Mouse (Mus musculus): ENCODE results near the gene Arfgap3. TPM values are rescaled to one million over a fixed set of nuclear protein-coding genes. Genes with fewer than 3 reads are reported as not detected.

Arfgap3 gene
- polyA plus RNA-seq, 1 experiment = 21.5 TPM

DNA sequence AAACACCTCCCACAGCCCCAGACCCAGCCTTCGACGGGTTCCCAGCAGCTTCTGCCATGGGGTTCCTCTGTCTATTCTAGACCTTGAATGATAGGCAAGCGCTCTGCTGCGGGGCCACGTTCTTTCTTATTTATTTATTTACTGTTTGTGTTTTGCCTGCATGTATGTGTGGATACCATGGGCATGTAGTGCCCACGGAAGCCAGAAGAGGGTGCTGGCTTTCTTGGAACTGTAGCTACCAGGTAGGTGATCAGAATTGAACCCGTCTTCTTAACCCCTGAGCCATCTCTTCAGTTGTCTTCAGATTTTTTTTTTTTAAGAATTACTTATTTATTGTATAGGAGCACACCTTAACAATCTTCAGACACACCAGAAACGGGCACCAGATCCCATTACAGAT is 51.7 kb downstream of the Arfgap3 start:
- H3K4me3 ChIP-seq (replicated peaks; ENCODE audit: insufficient read depth, low read depth, low read length) = no peak overlapping the region
- H3K27ac ChIP-seq (ENCODE audit: insufficient read depth, low read length) = no peak overlapping the region
- TF ChIP-seq POLR2A (IDR thresholded peaks at IDR 0.05; ENCODE audit: borderline replicate concordance, insufficient read depth, low read length) (no peak), CTCF (IDR thresholded peaks at IDR 0.05; ENCODE audit: borderline replicate concordance, insufficient read depth, low read depth, low read length) (no peak)
- DNase-seq = no peak
- 94% methylated on average over 8 of the region's 8 CpGs for WGBS
- no peaks in the 10 kb centered on the region for H3K4me1 ChIP-seq (ENCODE audit: control insufficient read depth, insufficient read depth, low read length)
- H3K27me3 ChIP-seq (ENCODE audit: control insufficient read depth, insufficient read depth, low read length) = no peaks in the 10 kb centered on the region

DNA sequence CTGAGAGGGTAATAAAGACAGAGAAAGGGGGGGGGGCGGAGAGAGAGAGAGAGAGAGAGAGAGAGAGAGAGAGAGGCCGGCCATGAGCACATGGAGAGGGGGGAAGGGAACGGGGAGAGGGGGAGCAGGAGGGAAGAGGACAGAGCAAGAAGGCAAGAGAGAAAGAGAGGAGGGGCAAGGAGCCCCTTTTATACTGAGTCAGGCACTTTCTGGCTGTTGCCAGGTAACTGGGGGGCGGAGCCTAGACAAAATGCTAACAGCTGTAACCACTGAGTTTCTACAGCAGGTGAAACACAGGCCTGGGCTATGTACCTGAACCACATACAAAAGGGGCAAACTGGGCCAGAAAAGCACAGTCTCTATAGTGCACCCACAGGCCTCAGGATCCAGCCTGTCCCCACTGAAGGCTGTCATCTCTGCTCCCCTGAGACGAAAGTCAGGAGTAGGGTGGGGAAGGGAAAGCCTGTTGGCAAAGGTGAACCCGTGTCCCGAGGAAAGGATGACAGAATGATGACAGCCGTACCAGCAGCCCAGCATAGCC is 53.2 kb downstream of the Arfgap3 start:
- TF ChIP-seq CTCF (IDR thresholded peaks at IDR 0.05; ENCODE audit: borderline replicate concordance, insufficient read depth, low read depth, low read length) (no peak), POLR2A (IDR thresholded peaks at IDR 0.05; ENCODE audit: borderline replicate concordance, insufficient read depth, low read length) (no peak)
- no peak overlapping the region for H3K4me3 ChIP-seq (replicated peaks; ENCODE audit: insufficient read depth, low read depth, low read length)
- no peaks in the 10 kb centered on the region for H3K27me3 ChIP-seq (ENCODE audit: control insufficient read depth, insufficient read depth, low read length)
- no peak for DNase-seq
- no peaks in the 10 kb centered on the region for H3K4me1 ChIP-seq (ENCODE audit: control insufficient read depth, insufficient read depth, low read length)
- WGBS = 73% methylated on average over 8 of the region's 8 CpGs
- H3K27ac ChIP-seq (ENCODE audit: insufficient read depth, low read length) = no peak overlapping the region

DNA sequence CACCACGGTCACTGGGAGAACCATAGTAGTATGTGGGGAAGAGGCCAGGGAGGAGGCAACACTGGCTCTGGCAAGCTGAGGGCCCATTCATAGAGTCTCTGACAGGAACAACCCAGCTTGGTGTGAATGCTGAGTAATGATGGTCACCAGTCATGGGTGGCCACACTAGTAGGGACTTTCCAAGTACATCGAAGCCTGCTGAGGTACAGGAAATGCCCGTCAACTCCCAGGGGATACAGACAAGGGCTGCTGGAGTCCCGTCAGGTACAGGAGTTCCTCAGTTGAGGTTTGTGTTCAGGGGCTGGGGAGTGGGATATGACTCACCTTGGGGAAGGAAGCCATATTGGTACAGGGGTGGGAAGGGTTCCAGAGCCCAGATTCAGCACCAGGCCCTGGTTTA is 54.0 kb downstream of the Arfgap3 start:
- DNase-seq = no peak
- Histone ChIP-seq H3K4me1 (ENCODE audit: control insufficient read depth, insufficient read depth, low read length) (no peaks in the 10 kb centered on the region), H3K4me3 (replicated peaks; ENCODE audit: insufficient read depth, low read depth, low read length) (no peak overlapping the region), H3K27me3 (ENCODE audit: control insufficient read depth, insufficient read depth, low read length) (no peaks in the 10 kb centered on the region), H3K27ac (ENCODE audit: insufficient read depth, low read length) (no peak overlapping the region)
- 91% methylated on average over 4 of the region's 4 CpGs for WGBS
- no peak for TF ChIP-seq POLR2A (IDR thresholded peaks at IDR 0.05; ENCODE audit: borderline replicate concordance, insufficient read depth, low read length)
- TF ChIP-seq CTCF (IDR thresholded peaks at IDR 0.05; ENCODE audit: borderline replicate concordance, insufficient read depth, low read depth, low read length) = no peak

DNA sequence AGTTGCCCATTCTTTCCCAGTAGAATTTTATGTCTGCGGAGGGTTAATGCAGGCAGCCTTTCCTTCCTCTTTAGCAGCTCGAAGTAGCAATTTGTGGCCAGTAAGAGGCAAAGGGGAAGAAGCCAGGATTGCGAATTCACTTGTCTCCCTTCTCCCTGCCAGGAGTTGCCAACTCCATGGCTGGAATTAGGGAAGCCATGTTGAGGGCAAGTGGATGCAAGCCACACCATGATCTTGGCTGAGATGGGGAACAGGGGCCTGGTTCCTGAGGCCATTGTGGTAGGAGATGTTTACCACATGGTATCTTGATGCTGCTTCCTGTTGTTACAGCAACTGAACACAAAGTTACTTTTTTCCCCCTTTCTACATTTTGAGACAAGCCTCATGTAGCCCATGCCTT is 55.1 kb downstream of the Arfgap3 start:
- Histone ChIP-seq H3K27me3 (ENCODE audit: control insufficient read depth, insufficient read depth, low read length) (no peaks in the 10 kb centered on the region), H3K27ac (ENCODE audit: insufficient read depth, low read length) (no peak overlapping the region), H3K4me3 (replicated peaks; ENCODE audit: insufficient read depth, low read depth, low read length) (no peak overlapping the region), H3K4me1 (ENCODE audit: control insufficient read depth, insufficient read depth, low read length) (no peaks in the 10 kb centered on the region)
- 62% methylated on average over 3 of the region's 3 CpGs for WGBS
- TF ChIP-seq CTCF (IDR thresholded peaks at IDR 0.05; ENCODE audit: borderline replicate concordance, insufficient read depth, low read depth, low read length) (no peak), POLR2A (IDR thresholded peaks at IDR 0.05; ENCODE audit: borderline replicate concordance, insufficient read depth, low read length) (no peak)
- no peak for DNase-seq

DNA sequence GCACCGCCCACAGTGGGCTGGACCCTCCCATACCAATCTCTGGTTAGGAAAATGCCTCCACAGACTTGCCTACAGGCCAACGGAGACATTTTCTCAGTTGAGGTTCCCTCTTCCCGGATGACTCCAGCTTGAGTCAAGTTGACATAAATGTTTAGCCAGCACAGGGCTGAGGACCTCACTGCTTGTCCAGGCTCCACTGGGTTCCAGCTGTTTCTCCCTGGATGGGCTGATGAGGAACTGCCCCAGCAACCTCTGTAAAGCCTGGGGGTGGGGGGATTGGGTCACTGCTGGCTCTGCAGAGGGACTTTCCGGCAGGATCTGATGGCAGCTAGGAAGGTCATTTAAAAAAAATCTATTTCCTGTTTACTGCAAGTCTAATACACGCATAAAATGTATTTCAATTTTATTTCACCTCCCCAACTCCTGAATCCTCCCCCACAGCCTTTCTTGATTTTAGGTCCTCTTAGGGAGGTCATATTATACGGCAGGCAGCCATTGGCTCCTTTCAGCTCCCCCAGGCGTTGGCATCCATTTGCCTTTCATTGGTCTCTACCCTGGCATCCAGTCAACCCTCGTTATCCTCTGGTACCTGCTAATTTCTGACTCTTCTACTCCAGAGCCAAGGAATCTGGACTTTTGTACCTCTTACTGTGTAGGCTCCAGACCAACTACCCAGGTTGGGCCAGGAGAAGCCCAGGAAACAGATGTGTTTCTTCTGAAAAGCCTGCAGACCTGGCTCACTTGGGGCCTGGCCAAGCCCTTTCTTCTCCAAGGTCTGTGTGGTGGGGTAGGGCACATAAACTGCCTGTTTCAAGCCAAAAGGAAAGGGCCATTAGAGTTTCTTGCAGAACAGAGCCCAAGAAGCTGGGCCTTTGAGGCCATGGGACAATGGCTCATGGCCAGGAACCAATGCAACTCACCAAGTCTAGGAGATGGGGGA is 56.1 kb downstream of the Arfgap3 start:
- H3K4me3 ChIP-seq (replicated peaks; ENCODE audit: insufficient read depth, low read depth, low read length) = no peak overlapping the region
- no peak overlapping the region for H3K27ac ChIP-seq (ENCODE audit: insufficient read depth, low read length)
- 69% methylated on average over 8 of the region's 8 CpGs for WGBS
- DNase-seq = no peak
- H3K27me3 ChIP-seq (ENCODE audit: control insufficient read depth, insufficient read depth, low read length) = no peaks in the 10 kb centered on the region
- no peak for TF ChIP-seq CTCF (IDR thresholded peaks at IDR 0.05; ENCODE audit: borderline replicate concordance, insufficient read depth, low read depth, low read length)
- no peak for TF ChIP-seq POLR2A (IDR thresholded peaks at IDR 0.05; ENCODE audit: borderline replicate concordance, insufficient read depth, low read length)
- no peaks in the 10 kb centered on the region for H3K4me1 ChIP-seq (ENCODE audit: control insufficient read depth, insufficient read depth, low read length)

DNA sequence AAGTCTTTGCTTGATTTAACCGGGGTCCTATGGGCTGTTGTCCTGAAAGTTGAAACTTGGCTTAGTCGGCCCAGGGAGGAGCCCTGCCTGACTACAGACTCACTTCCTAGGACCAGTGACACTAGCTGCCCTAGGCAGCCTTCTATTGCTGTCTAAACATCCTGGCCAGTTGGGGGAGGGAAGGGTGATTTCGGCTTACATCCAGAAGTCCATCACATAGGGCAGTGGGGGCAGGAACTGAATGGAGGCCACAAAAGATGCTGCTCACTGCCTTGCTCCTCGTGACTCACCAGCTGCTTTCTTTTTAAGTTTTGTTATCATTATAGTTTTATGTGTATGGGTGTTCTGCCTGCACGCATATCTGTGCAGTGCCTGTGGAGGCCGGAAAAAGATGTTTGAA is 56.9 kb downstream of the Arfgap3 start:
- no peak overlapping the region for H3K4me3 ChIP-seq (replicated peaks; ENCODE audit: insufficient read depth, low read depth, low read length)
- no peaks in the 10 kb centered on the region for H3K27me3 ChIP-seq (ENCODE audit: control insufficient read depth, insufficient read depth, low read length)
- WGBS = 93% methylated on average over 6 of the region's 6 CpGs
- H3K4me1 ChIP-seq (ENCODE audit: control insufficient read depth, insufficient read depth, low read length) = no peaks in the 10 kb centered on the region
- no peak for DNase-seq
- no peak for TF ChIP-seq POLR2A (IDR thresholded peaks at IDR 0.05; ENCODE audit: borderline replicate concordance, insufficient read depth, low read length)
- TF ChIP-seq CTCF (IDR thresholded peaks at IDR 0.05; ENCODE audit: borderline replicate concordance, insufficient read depth, low read depth, low read length) = no peak
- no peak overlapping the region for H3K27ac ChIP-seq (ENCODE audit: insufficient read depth, low read length)

DNA sequence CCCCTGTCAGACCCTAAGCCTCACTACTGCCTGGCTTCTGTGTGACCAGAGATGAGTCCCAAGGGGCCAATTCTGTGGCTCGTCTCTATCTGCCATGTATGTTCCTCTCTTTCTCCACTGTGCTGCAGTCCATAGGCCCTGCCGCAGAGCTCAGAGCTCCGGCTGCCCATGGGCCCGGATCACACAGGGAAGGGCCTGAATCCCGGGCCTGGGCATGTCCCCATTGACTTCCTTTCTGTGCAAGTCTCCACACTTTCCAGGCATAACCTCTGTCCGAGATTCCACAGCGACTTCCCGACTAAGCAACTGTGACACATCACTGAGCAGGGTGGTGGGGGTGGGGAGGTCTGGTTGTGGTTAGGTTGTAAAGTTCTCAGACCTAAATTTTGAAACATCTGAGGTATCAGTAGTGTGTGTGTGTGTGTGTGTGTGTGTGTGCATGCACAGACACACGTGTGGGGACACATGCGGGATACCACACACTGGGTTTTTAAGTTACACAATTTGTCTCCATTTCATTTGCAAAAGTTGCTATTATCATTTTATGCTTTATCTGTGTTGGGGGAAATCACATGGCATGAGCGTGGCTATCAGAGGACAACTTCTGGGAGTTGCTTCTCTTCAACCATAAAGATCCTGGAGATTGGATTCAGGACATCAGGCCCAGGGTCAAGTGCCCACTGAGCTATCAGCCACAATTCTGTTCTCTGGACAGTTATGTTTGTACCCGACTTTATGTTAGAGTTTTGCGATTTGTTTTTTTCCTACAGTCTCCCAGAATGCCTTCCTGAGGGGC is 57.6 kb downstream of the Arfgap3 start:
- no peaks in the 10 kb centered on the region for H3K27me3 ChIP-seq (ENCODE audit: control insufficient read depth, insufficient read depth, low read length)
- TF ChIP-seq CTCF (IDR thresholded peaks at IDR 0.05; ENCODE audit: borderline replicate concordance, insufficient read depth, low read depth, low read length) = no peak
- TF ChIP-seq POLR2A (IDR thresholded peaks at IDR 0.05; ENCODE audit: borderline replicate concordance, insufficient read depth, low read length) = no peak

More for the DNA sequence above, 57.6 kb downstream of the Arfgap3 start:
- Histone ChIP-seq H3K4me3 (replicated peaks; ENCODE audit: insufficient read depth, low read depth, low read length) (no peak overlapping the region), H3K27ac (ENCODE audit: insufficient read depth, low read length) (no peak overlapping the region), H3K4me1 (ENCODE audit: control insufficient read depth, insufficient read depth, low read length) (no peaks in the 10 kb centered on the region)
- DNase-seq = no peak
- 84% methylated on average over 13 of the region's 13 CpGs for WGBS

Measured in cerebellum, adult 2 months (tissue).